ENCODE assay signal across 29 mouse cellular contexts in the genomic region with DNA sequence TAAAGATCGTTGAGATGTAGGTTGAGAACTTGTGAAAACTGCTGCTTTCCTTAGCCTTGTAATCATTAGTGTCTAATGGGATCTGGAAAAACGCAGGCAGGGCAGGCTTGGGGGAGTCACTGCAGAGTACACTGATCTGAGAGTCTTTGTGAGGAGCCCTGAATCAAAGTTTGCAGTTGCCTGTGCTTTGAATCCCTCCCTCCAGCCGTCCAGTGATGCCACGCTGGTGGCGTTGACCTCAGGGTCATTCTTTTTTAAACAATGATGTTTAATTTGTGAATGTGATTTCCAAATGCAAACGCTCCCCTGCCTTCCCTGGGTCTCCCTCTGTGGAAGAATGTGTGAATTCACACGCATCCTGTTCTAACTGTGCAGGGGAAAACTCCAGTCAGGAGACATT.
A peak's percentile ranks its signal among the peaks of the same experiment; 100 is the strongest.
DNase-seq lines count a peak whose midpoint lies in the region; ATAC-seq and TF ChIP-seq lines count a peak whose summit lies in the region.
"Had no signal": no experiment of that assay in that cellular context is flagged by ENCODE, and none has a peak within 500 bp of the region (broad histone marks: within the 10 kb centered on the region; RNA-seq: fewer than 3 reads in every experiment).

No protein-coding gene starts in this region.

- no peaks in the 10 kb centered on the region for H3K27me3 ChIP-seq in hindbrain, embryonic 11.5 days (ENCODE audit: control insufficient read depth, insufficient read depth, low read length)
- H3K27me3 ChIP-seq in hindbrain, embryonic 16.5 days (replicated peaks; ENCODE audit: control insufficient read depth, insufficient read depth, low read length), result no peaks in the 10 kb centered on the region
- no peaks in the 10 kb centered on the region for H3K27me3 ChIP-seq in forebrain, embryonic 13.5 days
- H3K27me3 ChIP-seq: CH12.LX; embryonic facial prominence, embryonic 12.5 days; heart, embryonic 13.5 days; limb, embryonic 13.5 days; liver, embryonic 12.5 days had no signal

- no peaks in the 10 kb centered on the region for H3K36me3 ChIP-seq in hindbrain, embryonic 11.5 days (ENCODE audit: control insufficient read depth, insufficient read depth, low read length)
- H3K36me3 ChIP-seq in hindbrain, embryonic 16.5 days (ENCODE audit: control insufficient read depth, insufficient read depth, low read length), result no peaks in the 10 kb centered on the region
- no peaks in the 10 kb centered on the region for H3K36me3 ChIP-seq in forebrain, embryonic 13.5 days (ENCODE audit: poor library complexity, severe bottlenecking)
- H3K36me3 ChIP-seq: embryonic facial prominence, embryonic 12.5 days; heart, embryonic 13.5 days; limb, embryonic 13.5 days; liver, embryonic 12.5 days had no signal

- H3K9ac ChIP-seq in hindbrain, embryonic 11.5 days (ENCODE audit: low read depth, low read length), result no peak overlapping the region
- H3K9ac ChIP-seq in hindbrain, embryonic 16.5 days (ENCODE audit: low read depth, low read length), result no peak overlapping the region
- H3K9ac ChIP-seq in forebrain, embryonic 13.5 days, result no peak overlapping the region
- H3K9ac ChIP-seq: embryonic facial prominence, embryonic 12.5 days; heart, embryonic 13.5 days; limb, embryonic 13.5 days; liver, embryonic 12.5 days; liver, postnatal 0 days had no signal

- no peaks in the 10 kb centered on the region for H3K9me3 ChIP-seq in hindbrain, embryonic 11.5 days (ENCODE audit: control insufficient read depth, low read length)
- H3K9me3 ChIP-seq in hindbrain, embryonic 16.5 days (ENCODE audit: control insufficient read depth, low read length), result no peaks in the 10 kb centered on the region
- no peaks in the 10 kb centered on the region for H3K9me3 ChIP-seq in forebrain, embryonic 13.5 days (replicated peaks)
- H3K9me3 ChIP-seq: embryonic facial prominence, embryonic 12.5 days; heart, embryonic 13.5 days; limb, embryonic 13.5 days; liver, embryonic 12.5 days had no signal

- no peak for TF ChIP-seq CTCF in brain, embryonic 14.5 days (IDR thresholded peaks at IDR 0.05; ENCODE audit: borderline replicate concordance, extremely low read depth, insufficient read depth, insufficient read length)

- no peak for TF ChIP-seq POLR2A in brain, embryonic 14.5 days (IDR thresholded peaks at IDR 0.05; ENCODE audit: borderline replicate concordance, extremely low read depth, insufficient read depth, insufficient read length, poor library complexity, severe bottlenecking)

- no peak overlapping the region for H3K4me3 ChIP-seq in hindbrain, embryonic 11.5 days (ENCODE audit: low read depth, low read length)
- no peak overlapping the region for H3K4me3 ChIP-seq in hindbrain, embryonic 16.5 days (ENCODE audit: low read length)
- no peak overlapping the region for H3K4me3 ChIP-seq in forebrain, embryonic 13.5 days
- H3K4me3 ChIP-seq: embryonic facial prominence, embryonic 12.5 days; heart, embryonic 13.5 days; limb, embryonic 13.5 days; liver, embryonic 12.5 days had no signal

- 30% methylated on average over 7 of the region's 7 CpGs for WGBS in hindbrain, embryonic 11.5 days
- 48% methylated on average over 7 of the region's 7 CpGs for WGBS in hindbrain, embryonic 16.5 days
- WGBS in forebrain, embryonic 13.5 days, result 16% methylated on average over 7 of the region's 7 CpGs

- H3K27ac ChIP-seq in hindbrain, embryonic 11.5 days (ENCODE audit: low read depth, low read length), result peak overlapping the region; percentile 42; the same call in 1 of the 2 replicates
- no peak overlapping the region for H3K27ac ChIP-seq in hindbrain, embryonic 16.5 days (ENCODE audit: low read depth, low read length)
- no peak overlapping the region for H3K27ac ChIP-seq in forebrain, embryonic 13.5 days
- H3K27ac ChIP-seq: embryonic facial prominence, embryonic 12.5 days; heart, embryonic 13.5 days; kidney, postnatal 0 days; limb, embryonic 13.5 days; liver, embryonic 12.5 days; stomach, postnatal 0 days had no signal

- ATAC-seq in hindbrain, embryonic 11.5 days (ENCODE audit: low FRiP score), result peak; percentile 40; the same call in 1 of the 2 replicates
- ATAC-seq in hindbrain, embryonic 16.5 days, result no peak
- ATAC-seq in forebrain, embryonic 13.5 days, result no peak
- ATAC-seq: activated CD4-positive, CD25-positive, alpha-beta regulatory T cell, adult 4 months; intestine, embryonic 16.5 days; liver, embryonic 12.5 days; liver, postnatal 0 days had no signal

- no peak overlapping the region for H3K4me2 ChIP-seq in hindbrain, embryonic 11.5 days (replicated peaks; ENCODE audit: low read depth, low read length)
- H3K4me2 ChIP-seq in hindbrain, embryonic 16.5 days (ENCODE audit: low read length), result no peak overlapping the region
- H3K4me2 ChIP-seq in forebrain, embryonic 13.5 days, result peak overlapping the region; percentile 22; the same call in 1 of the 2 replicates
- H3K4me2 ChIP-seq: embryonic facial prominence, embryonic 12.5 days; heart, embryonic 13.5 days; limb, embryonic 13.5 days; liver, embryonic 12.5 days had no signal

- peak; percentile 42 for DNase-seq in embryo, embryonic 10.5 days (ENCODE audit: low spot score)
- no peak for DNase-seq in embryo, embryonic 10 days (ENCODE audit: low spot score)
- DNase-seq in hindbrain, embryonic 11.5 days (ENCODE audit: low spot score), result peak; percentile 22
- peak; percentile 27 for DNase-seq in brain, embryonic 14.5 days (ENCODE audit: low read depth)
- no peak for DNase-seq in urinary bladder, postnatal 4 days (ENCODE audit: low spot score in 2 of 2)
- DNase-seq in adrenal gland, postnatal 25 days, result no peak
- DNase-seq: adrenal gland, adult 2 months; cerebellum, adult 8-10 months; cerebellum, postnatal 25 days; gastrocnemius, postnatal 10 days; heart, postnatal 10 days; kidney, adult 8-10 months; kidney, postnatal 4 days; liver, postnatal 0 days; lung, postnatal 36 days; right cerebral cortex, postnatal 4 days; thymus, adult 18-20 months; thymus, postnatal 25 days had no signal

- no peaks in the 10 kb centered on the region for H3K4me1 ChIP-seq in hindbrain, embryonic 11.5 days (replicated peaks; ENCODE audit: control insufficient read depth, insufficient read depth, low read length)
- H3K4me1 ChIP-seq in hindbrain, embryonic 16.5 days (ENCODE audit: control insufficient read depth, insufficient read depth, low read depth, low read length), result no peaks in the 10 kb centered on the region
- H3K4me1 ChIP-seq in forebrain, embryonic 13.5 days, result 0 out of 2 replicates have a peak, but pooled peaks cover 4% of the 10 kb centered on the region
- H3K4me1 ChIP-seq: embryonic facial prominence, embryonic 12.5 days; heart, embryonic 13.5 days; limb, embryonic 13.5 days; liver, embryonic 12.5 days had no signal

Comparison
In these comparisons a context has a peak if more than half of its experiments do, and no peak if none do; other contexts are left out.
1. DNase-seq: peak in embryo, embryonic 10.5 days (single experiment), hindbrain, embryonic 11.5 days (single experiment) and brain, embryonic 14.5 days (single experiment); none in embryo, embryonic 10 days (single experiment), urinary bladder, postnatal 4 days (0 of 2) and adrenal gland, postnatal 25 days (single experiment).